In the genomic region with DNA sequence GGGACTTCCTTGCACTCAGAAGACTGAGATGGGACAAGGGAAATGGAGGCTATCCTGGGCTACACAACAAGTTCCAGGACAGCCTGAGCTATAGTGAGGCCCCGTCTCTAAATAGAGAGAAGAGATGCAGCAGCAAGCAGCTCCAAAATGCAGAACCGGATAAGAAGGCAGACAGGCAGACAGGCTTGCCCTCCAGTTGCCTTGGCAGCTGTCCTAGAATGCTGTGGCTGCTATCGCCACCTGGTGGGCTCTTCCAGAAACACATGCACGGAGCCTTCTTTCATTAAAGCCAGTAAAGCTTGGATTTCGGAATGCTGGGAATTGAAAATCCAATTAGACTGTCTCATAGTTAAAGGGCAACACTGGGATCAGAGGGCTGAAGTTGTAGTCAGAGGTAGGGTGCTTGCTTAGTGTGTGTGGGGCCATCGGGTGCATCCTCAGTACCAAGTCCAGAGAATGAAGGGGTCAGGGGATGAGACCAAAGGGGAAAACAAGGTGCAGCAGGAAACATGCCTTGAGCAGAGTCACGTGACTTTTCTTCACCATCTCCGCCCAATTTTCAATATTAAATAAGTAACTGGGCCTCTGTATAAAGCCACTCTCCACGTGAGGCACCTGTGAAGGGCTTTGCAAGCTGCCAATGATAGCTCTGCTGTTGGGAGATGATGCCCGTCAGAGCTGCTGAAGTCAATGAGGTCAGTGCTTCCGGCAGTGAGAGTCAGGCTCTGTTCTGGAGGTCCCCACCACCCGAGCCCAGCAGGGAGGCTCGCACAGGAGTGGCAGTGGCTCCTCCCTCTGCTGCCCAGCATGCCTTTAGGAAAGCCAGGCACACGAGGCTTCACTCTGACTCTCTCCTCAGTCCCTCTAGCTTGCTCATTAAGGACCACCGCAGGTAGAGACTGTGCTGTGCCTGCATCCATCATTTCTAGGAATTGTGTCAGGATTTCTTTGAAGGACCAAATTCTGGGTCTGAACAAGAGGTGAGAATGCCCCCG, we compare ENCODE assay signal across 8 mouse cellular contexts.
DNase-seq lines count a peak whose midpoint lies in the region; ATAC-seq and TF ChIP-seq lines count a peak whose summit lies in the region.

No protein-coding gene starts in this region.

- no peak overlapping the region for H3K9ac ChIP-seq in forebrain, embryonic 11.5 days (ENCODE audit: low read length)
- no peak overlapping the region for H3K9ac ChIP-seq in heart, embryonic 15.5 days
- no peak overlapping the region for H3K9ac ChIP-seq in kidney, postnatal 0 days (ENCODE audit: low read depth, low read length)
- no peak overlapping the region for H3K9ac ChIP-seq in liver, embryonic 11.5 days (ENCODE audit: low read depth, low read length)
- no peak overlapping the region for H3K9ac ChIP-seq in neural tube, embryonic 11.5 days (ENCODE audit: low read length)
- no peak overlapping the region for H3K9ac ChIP-seq in stomach, embryonic 15.5 days

- H3K4me2 ChIP-seq in forebrain, embryonic 11.5 days (ENCODE audit: low read depth, low read length, severe bottlenecking), result 0 out of 2 replicates have a peak overlapping the region, but pooled peaks have one; percentile 9
- no peak overlapping the region for H3K4me2 ChIP-seq in heart, embryonic 15.5 days
- H3K4me2 ChIP-seq in kidney, postnatal 0 days (ENCODE audit: low read length), result no peak overlapping the region
- H3K4me2 ChIP-seq in liver, embryonic 11.5 days, result no peak overlapping the region
- no peak overlapping the region for H3K4me2 ChIP-seq in neural tube, embryonic 11.5 days (ENCODE audit: low read depth)
- H3K4me2 ChIP-seq in stomach, embryonic 15.5 days, result no peak overlapping the region

- no peaks in the 10 kb centered on the region for H3K9me3 ChIP-seq in forebrain, embryonic 11.5 days (ENCODE audit: control insufficient read depth, low read length)
- no peaks in the 10 kb centered on the region for H3K9me3 ChIP-seq in heart, embryonic 15.5 days (replicated peaks)
- no peaks in the 10 kb centered on the region for H3K9me3 ChIP-seq in kidney, postnatal 0 days (replicated peaks; ENCODE audit: low read length)
- no peaks in the 10 kb centered on the region for H3K9me3 ChIP-seq in liver, embryonic 11.5 days (ENCODE audit: control insufficient read depth, low read length)
- H3K9me3 ChIP-seq in neural tube, embryonic 11.5 days (ENCODE audit: control insufficient read depth, low read length), result no peaks in the 10 kb centered on the region
- no peaks in the 10 kb centered on the region for H3K9me3 ChIP-seq in stomach, embryonic 15.5 days

- H3K27ac ChIP-seq in forebrain, embryonic 11.5 days (ENCODE audit: low read depth, low read length), result no peak overlapping the region
- H3K27ac ChIP-seq in heart, embryonic 15.5 days, result no peak overlapping the region
- no peak overlapping the region for H3K27ac ChIP-seq in kidney, postnatal 0 days
- H3K27ac ChIP-seq in liver, embryonic 11.5 days (ENCODE audit: low read depth, low read length), result no peak overlapping the region
- H3K27ac ChIP-seq in neural tube, embryonic 11.5 days (ENCODE audit: low read depth, low read length), result no peak overlapping the region
- no peak overlapping the region for H3K27ac ChIP-seq in stomach, embryonic 15.5 days

- TF ChIP-seq CTCF in kidney, postnatal 0 days (IDR thresholded peaks at IDR 0.05; ENCODE audit: low read depth), result peak; percentile 98

- 0 out of 2 replicates have a peak, but pooled peaks cover 2% of the 10 kb centered on the region for H3K4me1 ChIP-seq in forebrain, embryonic 11.5 days (replicated peaks; ENCODE audit: control insufficient read depth, insufficient read depth, low read length)
- peaks cover 35% of the 10 kb centered on the region for H3K4me1 ChIP-seq in heart, embryonic 15.5 days (replicated peaks)
- no peaks in the 10 kb centered on the region for H3K4me1 ChIP-seq in kidney, postnatal 0 days (replicated peaks; ENCODE audit: insufficient read depth, low read length)
- no peaks in the 10 kb centered on the region; the same call in 1 of the 2 replicates for H3K4me1 ChIP-seq in liver, embryonic 11.5 days (replicated peaks; ENCODE audit: control insufficient read depth, insufficient read depth, low read length)
- no peaks in the 10 kb centered on the region for H3K4me1 ChIP-seq in neural tube, embryonic 11.5 days (ENCODE audit: control insufficient read depth, insufficient read depth, low read length)
- 0 out of 2 replicates have a peak, but pooled peaks cover 3% of the 10 kb centered on the region for H3K4me1 ChIP-seq in stomach, embryonic 15.5 days

- ATAC-seq in CD4-positive, CD25-positive, alpha-beta regulatory T cell, adult 4 months, result peak; percentile 62
- peak; percentile 45; the same call in 1 of the 2 replicates for ATAC-seq in forebrain, embryonic 11.5 days (replicated peaks; ENCODE audit: low FRiP score)
- ATAC-seq in heart, embryonic 15.5 days (replicated peaks; ENCODE audit: insufficient number of reproducible peaks, insufficient read depth, low FRiP score, low read depth), result 0 out of 2 replicates have a peak, but pooled peaks have one; percentile 14
- ATAC-seq in kidney, postnatal 0 days (replicated peaks; ENCODE audit: low FRiP score, low read depth), result 0 out of 2 replicates have a peak, but pooled peaks have one; percentile 20
- ATAC-seq in liver, embryonic 11.5 days (replicated peaks; ENCODE audit: low FRiP score), result 0 out of 2 replicates have a peak, but pooled peaks have one; percentile 29
- peak; percentile 63 for ATAC-seq in neural tube, embryonic 11.5 days (ENCODE audit: insufficient read depth, low FRiP score, low TSS enrichment)
- ATAC-seq in stomach, embryonic 15.5 days (ENCODE audit: insufficient read depth, low FRiP score, low read depth), result peak; percentile 61; the same call in 1 of the 2 replicates

- H3K27me3 ChIP-seq in forebrain, embryonic 11.5 days (ENCODE audit: control insufficient read depth, insufficient read depth, low read length), result no peaks in the 10 kb centered on the region
- H3K27me3 ChIP-seq in heart, embryonic 15.5 days, result no peaks in the 10 kb centered on the region; the same call in 1 of the 2 replicates
- no peaks in the 10 kb centered on the region for H3K27me3 ChIP-seq in kidney, postnatal 0 days (ENCODE audit: insufficient read depth, low read length)
- H3K27me3 ChIP-seq in liver, embryonic 11.5 days (replicated peaks; ENCODE audit: control insufficient read depth, insufficient read depth, low read length), result peaks cover 6% of the 10 kb centered on the region; the same call in 1 of the 2 replicates
- no peaks in the 10 kb centered on the region for H3K27me3 ChIP-seq in neural tube, embryonic 11.5 days (ENCODE audit: control insufficient read depth, insufficient read depth, low read length)
- H3K27me3 ChIP-seq in stomach, embryonic 15.5 days (replicated peaks), result no peaks in the 10 kb centered on the region

- WGBS in forebrain, embryonic 11.5 days, result 18% methylated on average over 16 of the region's 16 CpGs
- 21% methylated on average over 16 of the region's 16 CpGs for WGBS in heart, embryonic 15.5 days
- WGBS in kidney, postnatal 0 days, result 27% methylated on average over 16 of the region's 16 CpGs
- 22% methylated on average over 16 of the region's 16 CpGs for WGBS in liver, embryonic 11.5 days
- 23% methylated on average over 16 of the region's 16 CpGs for WGBS in neural tube, embryonic 11.5 days
- 23% methylated on average over 16 of the region's 16 CpGs for WGBS in stomach, embryonic 15.5 days

- peak; percentile 39 for DNase-seq in c-Kit-positive CD71-positive TER-119-negative erythroid progenitor cells, embryonic 14.5 days (ENCODE audit: low read depth)
- peak; percentile 90 for DNase-seq in forebrain, embryonic 11.5 days (ENCODE audit: low spot score)
- peak; percentile 91 for DNase-seq in kidney, postnatal 0 days (ENCODE audit: low spot score)
- peak; percentile 52 for DNase-seq in liver, embryonic 11.5 days (ENCODE audit: low spot score)
- DNase-seq in neural tube, embryonic 11.5 days (ENCODE audit: low spot score), result peak; percentile 87

- no peaks in the 10 kb centered on the region for H3K36me3 ChIP-seq in forebrain, embryonic 11.5 days (ENCODE audit: control insufficient read depth, insufficient read depth, low read length)
- no peaks in the 10 kb centered on the region for H3K36me3 ChIP-seq in heart, embryonic 15.5 days
- no peaks in the 10 kb centered on the region for H3K36me3 ChIP-seq in kidney, postnatal 0 days (ENCODE audit: insufficient read depth, low read length)
- H3K36me3 ChIP-seq in liver, embryonic 11.5 days (ENCODE audit: control insufficient read depth, insufficient read depth, low read length), result no peaks in the 10 kb centered on the region
- no peaks in the 10 kb centered on the region for H3K36me3 ChIP-seq in neural tube, embryonic 11.5 days (ENCODE audit: control insufficient read depth, insufficient read depth, low read length)
- H3K36me3 ChIP-seq in stomach, embryonic 15.5 days, result no peaks in the 10 kb centered on the region

- H3K4me3 ChIP-seq in forebrain, embryonic 11.5 days (ENCODE audit: low read depth, low read length), result no peak overlapping the region
- no peak overlapping the region for H3K4me3 ChIP-seq in heart, embryonic 15.5 days
- H3K4me3 ChIP-seq in kidney, postnatal 0 days (replicated peaks; ENCODE audit: low read depth, low read length), result no peak overlapping the region
- H3K4me3 ChIP-seq in liver, embryonic 11.5 days (ENCODE audit: low read depth, low read length), result no peak overlapping the region
- no peak overlapping the region for H3K4me3 ChIP-seq in neural tube, embryonic 11.5 days (ENCODE audit: low read depth, low read length)
- H3K4me3 ChIP-seq in stomach, embryonic 15.5 days (replicated peaks), result no peak overlapping the region

Comparison
In these comparisons a context has a peak if more than half of its experiments do, and no peak if none do; other contexts are left out.
1. DNase-seq: peak in every context shown above with its lines; median percentile 91 in kidney, postnatal 0 days; 90 in forebrain, embryonic 11.5 days; 87 in neural tube, embryonic 11.5 days; 52 in liver, embryonic 11.5 days; 39 in c-Kit-positive CD71-positive TER-119-negative erythroid progenitor cells, embryonic 14.5 days.